Comparison of ENCODE assay signal across 7 mouse cellular contexts in genomic region chr11:98412273-98412796, GRCm38 (mm10). TPM values are rescaled to one million over a fixed set of nuclear protein-coding genes. Genes with fewer than 3 reads are reported as not detected.
DNase-seq lines count a peak whose midpoint lies in the region; ATAC-seq and TF ChIP-seq lines count a peak whose summit lies in the region.

Gene Erbb2, plus strand, starts transcription at chr11:98412470.

- no peak for TF ChIP-seq EP300 in liver, embryonic 14.5 days (IDR thresholded peaks at IDR 0.05; ENCODE audit: low read depth)

- no peaks in the 10 kb centered on the region for H3K36me3 ChIP-seq in liver, embryonic 14.5 days (replicated peaks; ENCODE audit: control insufficient read depth, insufficient read depth, low read depth)
- no peaks in the 10 kb centered on the region for H3K36me3 ChIP-seq in neural tube, embryonic 15.5 days

- no peak for TF ChIP-seq CTCF in bone marrow macrophage, adult 2 months (IDR thresholded peaks at IDR 0.05; ENCODE audit: low read depth, low read length)
- TF ChIP-seq CTCF in liver, embryonic 14.5 days (IDR thresholded peaks at IDR 0.05; ENCODE audit: low read depth): no peak

- TF ChIP-seq POLR2A in bone marrow macrophage, adult 2 months (IDR thresholded peaks at IDR 0.05; ENCODE audit: borderline replicate concordance, low read depth, low read length): no peak

- DNase-seq in NIH3T3 (ENCODE audit: low read depth): peak; percentile 94
- peak; percentile 76 for DNase-seq in gastrocnemius, postnatal 25 days
- peak; percentile 43 for DNase-seq in induced T-regulatory cell, adult 2 months (ENCODE audit: low read depth)
- no peak for DNase-seq in liver, embryonic 14.5 days (ENCODE audit: low read depth in 3 of 3, low spot score in 3 of 3)
- no peak for DNase-seq in frontal cortex, postnatal 25 days (ENCODE audit: low spot score in 2 of 2)

- 1% methylated on average over 47 of the region's 49 CpGs for WGBS in liver, embryonic 14.5 days (ENCODE audit: insufficient replicate concordance)
- under 1% methylated on average over 43 of the region's 49 CpGs for WGBS in neural tube, embryonic 15.5 days

- no peaks in the 10 kb centered on the region for H3K9me3 ChIP-seq in liver, embryonic 14.5 days (ENCODE audit: control insufficient read depth, low read length)
- no peaks in the 10 kb centered on the region for H3K9me3 ChIP-seq in neural tube, embryonic 15.5 days (replicated peaks)

- no peak within 1 kb of the TSS for H3K27ac ChIP-seq in bone marrow macrophage, adult 2 months (ENCODE audit: insufficient read depth, low read depth, low read length)
- H3K27ac ChIP-seq in liver, embryonic 14.5 days: no peak within 1 kb of the TSS
- H3K27ac ChIP-seq in neural tube, embryonic 15.5 days (replicated peaks): peak within 1 kb of the TSS; percentile 82

- 0 out of 2 replicates have a peak within 1 kb of the TSS, but pooled peaks have one; percentile 18 for H3K4me3 ChIP-seq in bone marrow macrophage, adult 2 months (ENCODE audit: insufficient read depth, low read length)
- H3K4me3 ChIP-seq in liver, embryonic 14.5 days (ENCODE audit: insufficient read depth in 1 of 2, low read depth in 2 of 2, low read length in 2 of 2): peak within 1 kb of the TSS; percentile 44 to 55
- H3K4me3 ChIP-seq in neural tube, embryonic 15.5 days (replicated peaks): peak within 1 kb of the TSS; percentile 51

- peak within 1 kb of the TSS; percentile 16; the same call in 1 of the 2 replicates for H3K9ac ChIP-seq in liver, embryonic 14.5 days (replicated peaks)
- H3K9ac ChIP-seq in neural tube, embryonic 15.5 days (replicated peaks): peak within 1 kb of the TSS; percentile 67

- H3K27me3 ChIP-seq in liver, embryonic 14.5 days (ENCODE audit: control insufficient read depth, insufficient read depth, low read length): peaks cover 45% of the 10 kb centered on the region
- H3K27me3 ChIP-seq in neural tube, embryonic 15.5 days (replicated peaks): peaks cover 28% of the 10 kb centered on the region

- H3K4me1 ChIP-seq in bone marrow macrophage, adult 2 months (ENCODE audit: control insufficient read depth, insufficient read depth, low read length): no peaks in the 10 kb centered on the region
- H3K4me1 ChIP-seq in liver, embryonic 14.5 days (replicated peaks; ENCODE audit: control insufficient read depth in 2 of 2, insufficient read depth in 2 of 2, low read length in 1 of 2): peaks cover 0 to 8% of the 10 kb centered on the region in 2 experiments; a peak in 3 of 4 replicates
- H3K4me1 ChIP-seq in neural tube, embryonic 15.5 days: peaks cover 30% of the 10 kb centered on the region

- peak; percentile 31; the same call in 1 of the 2 replicates for ATAC-seq in liver, embryonic 14.5 days (ENCODE audit: insufficient read depth)
- ATAC-seq in neural tube, embryonic 15.5 days (ENCODE audit: low FRiP score): peak; percentile 30

- peak within 1 kb of the TSS; percentile 45 for H3K4me2 ChIP-seq in liver, embryonic 14.5 days (ENCODE audit: low read depth)
- H3K4me2 ChIP-seq in neural tube, embryonic 15.5 days: peak within 1 kb of the TSS; percentile 96

RNA-seq across cellular contexts. Expression of gene Erbb2, which starts in this region (rescaled TPM):
- polyA plus RNA-seq in bone marrow macrophage, adult 2 months (2012; ENCODE audit: insufficient read depth, insufficient read length, missing spikeins): 0.17 TPM in 1 of 2 replicates, not detected in the other
- total RNA-seq in gastrocnemius, postnatal 25 days (2021): 1 to 10 TPM; 2.0 to 2.3 TPM
- 1.1 and 1.2 TPM in 2 replicates for polyA plus RNA-seq in liver, embryonic 14.5 days (2012; rRNA removed)
- polyA plus RNA-seq in liver, embryonic 14.5 days (2014; fragmentation: Nextera tagmentation; extraction: Ambion mirVana): 1.6 TPM in 2 replicates
- polyA plus RNA-seq in neural tube, embryonic 15.5 days (2015; fragmentation: Nextera tagmentation; extraction: Ambion mirVana): 7.3 and 9.4 TPM in 2 replicates

Comparison
In these comparisons a context has a peak if more than half of its experiments do, and no peak if none do; other contexts are left out.
1. DNase-seq: peak in NIH3T3 (single experiment), gastrocnemius, postnatal 25 days (single experiment) and induced T-regulatory cell, adult 2 months (single experiment); none in liver, embryonic 14.5 days (0 of 3) and frontal cortex, postnatal 25 days (0 of 2).
2. Peak in every context shown above with its lines, with median percentiles within 50 percentile points of each other: H3K4me3 ChIP-seq.